Mouse (Mus musculus): ENCODE data around the gene Grb10. TPM values are rescaled to one million over a fixed set of nuclear protein-coding genes. Genes with fewer than 3 reads are reported as not detected.
A peak's percentile ranks its signal among the peaks of the same experiment; 100 is the strongest.

The Grb10 gene
- polyA plus RNA-seq, 1 experiment from 2014 or later = 380 TPM

DNA sequence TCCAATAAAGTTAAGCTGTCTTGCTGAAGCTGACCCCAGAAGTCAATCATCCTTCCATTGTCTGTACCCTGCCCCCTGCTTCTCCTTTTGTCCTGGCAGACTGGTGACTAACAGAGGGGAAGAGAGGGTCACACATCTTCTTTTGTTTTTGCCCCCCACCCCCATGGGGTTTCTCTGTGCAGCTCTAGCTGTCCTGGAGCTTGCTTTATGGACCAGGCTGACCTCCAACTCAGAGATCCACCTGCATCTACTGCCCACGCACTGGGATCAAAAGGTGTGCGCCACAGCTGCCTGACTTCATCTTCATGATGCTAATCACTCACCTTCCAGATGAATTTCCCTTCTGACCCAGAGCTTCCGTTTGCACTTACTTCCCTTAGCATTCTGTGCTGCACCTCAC is 114.6 kb downstream of the Grb10 start:
- no peak overlapping the region for H3K4me2 ChIP-seq (replicated peaks; ENCODE audit: low read depth, low read length)
- no peaks in the 10 kb centered on the region for H3K9me3 ChIP-seq (ENCODE audit: control insufficient read depth, low read depth, low read length)
- no peaks in the 10 kb centered on the region for H3K4me1 ChIP-seq (ENCODE audit: control insufficient read depth, insufficient read depth, low read length)
- no peak for ATAC-seq (ENCODE audit: insufficient number of reproducible peaks, insufficient read depth, low FRiP score, low read depth)
- H3K36me3 ChIP-seq (ENCODE audit: control insufficient read depth, insufficient read depth, low read length) = no peaks in the 10 kb centered on the region
- WGBS = 51% methylated on average over 3 of the region's 3 CpGs
- H3K27me3 ChIP-seq (ENCODE audit: control insufficient read depth, insufficient read depth, low read length) = no peaks in the 10 kb centered on the region
- H3K9ac ChIP-seq (replicated peaks; ENCODE audit: low read depth, low read length) = no peak overlapping the region
- no peak overlapping the region for H3K27ac ChIP-seq (ENCODE audit: low read length)
- no peak overlapping the region for H3K4me3 ChIP-seq (ENCODE audit: low read depth, low read length)

DNA sequence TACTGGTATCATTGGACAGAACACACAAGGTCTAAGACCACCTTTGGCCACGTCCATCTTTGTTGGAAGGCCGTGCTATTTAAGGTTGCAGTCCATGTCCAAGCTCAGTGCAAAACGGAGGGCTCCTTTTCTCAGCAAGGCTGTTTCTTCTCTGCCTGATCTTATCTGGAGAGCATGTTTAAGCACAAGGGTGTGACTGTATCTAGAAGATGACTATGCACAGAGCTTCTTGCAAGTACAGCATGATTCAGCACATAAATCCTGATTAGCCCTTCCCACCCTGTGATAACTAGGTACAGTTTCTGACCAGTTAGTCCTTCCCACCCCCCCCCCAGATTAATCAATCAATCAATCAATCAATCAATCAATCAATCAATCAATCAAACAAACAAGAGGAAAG is 115.1 kb downstream of the Grb10 start:
- Histone ChIP-seq H3K27me3 (ENCODE audit: control insufficient read depth, insufficient read depth, low read length) (no peaks in the 10 kb centered on the region), H3K4me3 (ENCODE audit: low read depth, low read length) (no peak overlapping the region), H3K4me2 (replicated peaks; ENCODE audit: low read depth, low read length) (no peak overlapping the region), H3K9me3 (ENCODE audit: control insufficient read depth, low read depth, low read length) (no peaks in the 10 kb centered on the region), H3K9ac (replicated peaks; ENCODE audit: low read depth, low read length) (no peak overlapping the region), H3K27ac (ENCODE audit: low read length) (no peak overlapping the region), H3K36me3 (ENCODE audit: control insufficient read depth, insufficient read depth, low read length) (no peaks in the 10 kb centered on the region), H3K4me1 (ENCODE audit: control insufficient read depth, insufficient read depth, low read length) (no peaks in the 10 kb centered on the region)
- 80% methylated on average over 3 of the region's 3 CpGs for WGBS
- ATAC-seq (ENCODE audit: insufficient number of reproducible peaks, insufficient read depth, low FRiP score, low read depth) = no peak

DNA sequence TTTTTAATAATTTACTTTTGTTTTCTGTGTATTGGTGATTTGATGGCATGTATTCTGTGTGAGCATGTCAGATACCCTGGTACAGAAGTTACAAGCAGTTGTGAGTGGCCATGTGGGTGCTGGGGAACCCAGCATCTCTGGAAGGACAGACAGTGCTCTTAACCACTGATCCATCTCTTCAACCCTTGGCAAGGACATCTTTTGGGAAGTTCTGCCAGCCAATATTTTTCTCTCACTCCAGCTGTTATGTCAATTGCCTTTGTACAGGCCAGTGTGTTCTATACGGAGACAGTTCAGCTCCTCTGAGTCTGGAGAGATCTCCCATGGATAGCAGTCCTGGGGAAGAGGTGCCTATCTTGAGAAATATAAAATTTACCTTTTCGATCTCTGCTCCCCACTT is 116.4 kb downstream of the Grb10 start:
- Histone ChIP-seq H3K9ac (replicated peaks; ENCODE audit: low read depth, low read length) (no peak overlapping the region), H3K4me2 (replicated peaks; ENCODE audit: low read depth, low read length) (no peak overlapping the region), H3K9me3 (ENCODE audit: control insufficient read depth, low read depth, low read length) (no peaks in the 10 kb centered on the region), H3K4me3 (ENCODE audit: low read depth, low read length) (no peak overlapping the region), H3K27me3 (ENCODE audit: control insufficient read depth, insufficient read depth, low read length) (no peaks in the 10 kb centered on the region), H3K27ac (ENCODE audit: low read length) (no peak overlapping the region), H3K4me1 (ENCODE audit: control insufficient read depth, insufficient read depth, low read length) (no peaks in the 10 kb centered on the region), H3K36me3 (ENCODE audit: control insufficient read depth, insufficient read depth, low read length) (no peaks in the 10 kb centered on the region)
- 92% methylated on average over 2 of the region's 2 CpGs for WGBS
- ATAC-seq (ENCODE audit: insufficient number of reproducible peaks, insufficient read depth, low FRiP score, low read depth) = no peak

DNA sequence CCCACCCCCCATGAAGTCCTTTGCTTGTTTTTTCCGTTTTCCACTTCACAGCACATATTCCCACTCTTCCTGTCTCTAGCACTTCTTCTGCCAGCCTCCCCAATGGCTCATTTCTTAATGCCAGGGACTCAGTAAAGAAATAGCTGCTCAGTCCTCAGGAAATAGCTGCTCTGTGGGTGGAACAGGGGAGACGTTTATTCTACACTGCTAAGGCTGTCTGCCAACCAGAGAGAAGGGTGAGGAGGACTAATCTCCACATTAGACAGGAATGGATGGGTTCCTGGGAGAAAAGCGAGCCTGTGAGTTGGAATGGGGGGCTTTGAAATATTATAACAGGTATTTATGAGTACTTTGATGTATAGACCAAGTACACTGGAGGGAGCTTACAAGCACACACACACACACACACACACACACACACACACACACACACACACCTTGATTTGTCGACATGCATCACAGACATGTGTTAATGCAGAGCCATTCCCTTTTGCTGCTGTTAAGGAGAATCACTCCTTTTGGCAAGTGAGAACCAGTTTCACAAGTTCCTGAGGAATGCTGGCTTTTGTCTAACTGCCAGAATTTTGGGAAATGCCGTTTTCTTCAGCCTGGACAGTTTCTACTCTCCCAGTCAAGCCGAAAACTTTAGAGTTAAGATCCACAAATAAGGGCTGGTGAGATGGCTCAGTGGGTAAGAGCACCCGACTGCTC is 130.6 kb downstream of the Grb10 start:
- Histone ChIP-seq H3K9ac (replicated peaks; ENCODE audit: low read depth, low read length) (no peak overlapping the region), H3K4me3 (ENCODE audit: low read depth, low read length) (no peak overlapping the region), H3K27ac (ENCODE audit: low read length) (peak overlapping the region; percentile 48), H3K4me1 (ENCODE audit: control insufficient read depth, insufficient read depth, low read length) (0 out of 2 replicates have a peak, but pooled peaks cover 4% of the 10 kb centered on the region), H3K27me3 (ENCODE audit: control insufficient read depth, insufficient read depth, low read length) (no peaks in the 10 kb centered on the region), H3K36me3 (ENCODE audit: control insufficient read depth, insufficient read depth, low read length) (no peaks in the 10 kb centered on the region), H3K9me3 (ENCODE audit: control insufficient read depth, low read depth, low read length) (no peaks in the 10 kb centered on the region), H3K4me2 (replicated peaks; ENCODE audit: low read depth, low read length) (no peak overlapping the region)
- no peak; the same call in 1 of the 2 replicates for ATAC-seq (ENCODE audit: insufficient number of reproducible peaks, insufficient read depth, low FRiP score, low read depth)
- WGBS = 37% methylated on average over 7 of the region's 7 CpGs

DNA sequence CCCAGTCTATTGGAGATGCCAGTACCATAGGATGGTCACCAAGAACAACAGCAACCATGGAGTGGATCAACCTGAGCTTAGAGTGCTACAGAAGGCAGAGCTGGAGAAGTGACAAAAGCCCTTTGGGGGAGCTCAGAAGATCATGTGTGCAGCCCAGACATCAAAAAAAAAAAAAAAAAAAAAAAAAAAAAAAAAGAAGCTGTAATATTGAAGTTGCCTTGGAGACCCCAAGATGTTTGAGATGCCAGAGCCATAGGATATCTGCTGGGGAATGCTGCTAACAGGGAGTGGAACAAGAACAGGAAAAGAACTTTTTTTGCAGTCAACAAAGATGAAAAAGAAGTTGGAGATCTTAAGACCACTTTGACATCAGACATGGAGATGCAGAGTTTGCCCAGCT is 133.0 kb downstream of the Grb10 start:
- no peak overlapping the region for H3K9ac ChIP-seq (replicated peaks; ENCODE audit: low read depth, low read length)
- H3K4me3 ChIP-seq (ENCODE audit: low read depth, low read length) = no peak overlapping the region
- no peak for ATAC-seq (ENCODE audit: insufficient number of reproducible peaks, insufficient read depth, low FRiP score, low read depth)
- H3K4me2 ChIP-seq (replicated peaks; ENCODE audit: low read depth, low read length) = no peak overlapping the region
- H3K27ac ChIP-seq (ENCODE audit: low read length) = no peak overlapping the region
- H3K9me3 ChIP-seq (ENCODE audit: control insufficient read depth, low read depth, low read length) = no peaks in the 10 kb centered on the region
- H3K36me3 ChIP-seq (ENCODE audit: control insufficient read depth, insufficient read depth, low read length) = no peaks in the 10 kb centered on the region
- H3K4me1 ChIP-seq (ENCODE audit: control insufficient read depth, insufficient read depth, low read length) = peaks cover 6% of the 10 kb centered on the region; the same call in 1 of the 2 replicates
- no peaks in the 10 kb centered on the region for H3K27me3 ChIP-seq (ENCODE audit: control insufficient read depth, insufficient read depth, low read length)

DNA sequence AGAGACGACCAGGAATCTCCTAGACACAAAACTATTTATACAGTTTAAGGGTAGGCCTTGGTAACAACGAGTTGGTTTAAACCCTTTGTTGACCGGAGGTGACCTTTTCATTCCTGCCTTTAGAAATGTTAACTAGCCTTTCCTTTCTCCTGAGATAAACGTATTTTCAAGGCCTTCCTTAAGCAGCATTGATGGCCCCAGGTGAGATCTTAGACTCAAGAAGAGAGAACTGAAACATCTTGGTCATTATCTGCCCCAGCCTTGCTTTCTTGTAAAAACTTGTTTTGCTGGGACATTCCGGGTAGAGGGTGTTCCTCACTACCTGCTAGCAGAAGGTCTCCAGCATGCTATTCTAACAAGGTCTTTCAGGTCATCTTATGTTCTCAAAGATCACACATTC is 133.5 kb downstream of the Grb10 start:
- Histone ChIP-seq H3K9me3 (ENCODE audit: control insufficient read depth, low read depth, low read length) (no peaks in the 10 kb centered on the region), H3K27ac (ENCODE audit: low read length) (no peak overlapping the region), H3K4me2 (replicated peaks; ENCODE audit: low read depth, low read length) (no peak overlapping the region), H3K9ac (replicated peaks; ENCODE audit: low read depth, low read length) (no peak overlapping the region), H3K27me3 (ENCODE audit: control insufficient read depth, insufficient read depth, low read length) (no peaks in the 10 kb centered on the region), H3K4me3 (ENCODE audit: low read depth, low read length) (no peak overlapping the region), H3K4me1 (ENCODE audit: control insufficient read depth, insufficient read depth, low read length) (peaks cover 6% of the 10 kb centered on the region; the same call in 1 of the 2 replicates), H3K36me3 (ENCODE audit: control insufficient read depth, insufficient read depth, low read length) (no peaks in the 10 kb centered on the region)
- no peak for ATAC-seq (ENCODE audit: insufficient number of reproducible peaks, insufficient read depth, low FRiP score, low read depth)
- 67% methylated on average over 5 of the region's 5 CpGs for WGBS

DNA sequence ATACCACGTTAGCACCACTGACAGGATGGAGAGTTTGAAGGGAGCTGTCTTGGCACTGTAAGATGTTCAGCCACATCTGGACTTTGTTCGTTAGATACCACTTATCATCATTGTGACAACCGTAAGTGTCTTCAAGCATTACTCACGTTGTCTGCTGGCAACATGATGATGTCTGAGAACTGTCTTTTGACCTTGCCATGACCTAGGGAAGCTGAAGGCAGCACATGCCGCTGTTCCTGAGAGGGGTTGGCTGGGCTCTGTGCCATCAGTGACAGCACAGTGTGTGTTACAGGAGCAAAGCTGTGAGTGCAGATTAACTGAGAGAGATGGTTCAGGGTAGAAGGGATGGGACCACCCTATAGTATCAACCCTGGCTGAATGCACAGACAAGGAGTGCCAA is 137.0 kb downstream of the Grb10 start:
- 32% methylated on average over 5 of the region's 5 CpGs for WGBS
- Histone ChIP-seq H3K4me3 (ENCODE audit: low read depth, low read length) (no peak overlapping the region), H3K36me3 (ENCODE audit: control insufficient read depth, insufficient read depth, low read length) (no peaks in the 10 kb centered on the region), H3K9ac (replicated peaks; ENCODE audit: low read depth, low read length) (no peak overlapping the region), H3K27ac (ENCODE audit: low read length) (peak overlapping the region; percentile 66; the same call in 1 of the 2 replicates), H3K4me1 (ENCODE audit: control insufficient read depth, insufficient read depth, low read length) (peaks cover 4% of the 10 kb centered on the region; the same call in 1 of the 2 replicates), H3K4me2 (replicated peaks; ENCODE audit: low read depth, low read length) (no peak overlapping the region), H3K27me3 (ENCODE audit: control insufficient read depth, insufficient read depth, low read length) (no peaks in the 10 kb centered on the region), H3K9me3 (ENCODE audit: control insufficient read depth, low read depth, low read length) (no peaks in the 10 kb centered on the region)
- ATAC-seq (ENCODE audit: insufficient number of reproducible peaks, insufficient read depth, low FRiP score, low read depth) = peak; percentile 21; the same call in 1 of the 2 replicates

DNA sequence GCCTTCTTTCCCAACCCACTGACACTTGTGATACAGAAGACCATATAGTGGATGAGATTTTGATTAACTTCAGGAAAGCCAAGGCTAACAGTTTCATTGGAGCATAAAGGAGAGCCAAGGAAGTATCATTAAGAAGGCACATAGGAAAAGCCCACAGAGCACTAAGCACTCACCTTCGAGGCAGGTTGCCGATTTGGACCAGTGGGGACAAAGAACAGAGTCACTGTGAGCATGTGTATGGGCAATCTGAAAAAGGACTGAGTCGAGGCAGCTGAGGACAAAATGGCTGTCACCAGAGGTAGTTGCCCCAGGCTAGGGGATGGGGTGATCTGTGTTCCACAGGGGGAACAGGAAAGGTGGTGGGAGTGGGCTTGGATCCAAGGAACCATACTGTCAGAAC is 140.0 kb downstream of the Grb10 start:
- peak overlapping the region; percentile 52; the same call in 1 of the 2 replicates for H3K27ac ChIP-seq (ENCODE audit: low read length)
- WGBS = 83% methylated on average over 3 of the region's 3 CpGs
- no peaks in the 10 kb centered on the region for H3K36me3 ChIP-seq (ENCODE audit: control insufficient read depth, insufficient read depth, low read length)
- no peaks in the 10 kb centered on the region for H3K27me3 ChIP-seq (ENCODE audit: control insufficient read depth, insufficient read depth, low read length)
- H3K9me3 ChIP-seq (ENCODE audit: control insufficient read depth, low read depth, low read length) = no peaks in the 10 kb centered on the region
- H3K4me3 ChIP-seq (ENCODE audit: low read depth, low read length) = no peak overlapping the region
- no peak overlapping the region for H3K4me2 ChIP-seq (replicated peaks; ENCODE audit: low read depth, low read length)
- H3K4me1 ChIP-seq (ENCODE audit: control insufficient read depth, insufficient read depth, low read length) = peaks cover 4% of the 10 kb centered on the region; the same call in 1 of the 2 replicates
- ATAC-seq (ENCODE audit: insufficient number of reproducible peaks, insufficient read depth, low FRiP score, low read depth) = no peak
- no peak overlapping the region for H3K9ac ChIP-seq (replicated peaks; ENCODE audit: low read depth, low read length)

Measured in stomach, embryonic 14.5 days (tissue).